Mouse (Mus musculus): ENCODE results near the gene Pla2g2e. TPM values are rescaled to one million over a fixed set of nuclear protein-coding genes. Genes with fewer than 3 reads are reported as not detected.
"Not testable (repeated sequence)": the region's sequence is repeated elsewhere in the genome, so short reads cannot be mapped to it uniquely, and the experiment has no call there.

Pla2g2e gene
- polyA plus RNA-seq, 1 experiment from 2014 or later: not detected

- Histone ChIP-seq H3K4me3 (ENCODE audit: low read length) (no peak overlapping the region), H3K27me3 (replicated peaks; ENCODE audit: control insufficient read depth, insufficient read depth, low read length) (no peaks in the 10 kb centered on the region), H3K9me3 (ENCODE audit: control insufficient read depth, low read length) (no peaks in the 10 kb centered on the region), H3K4me2 (ENCODE audit: low read length) (no peak overlapping the region), H3K36me3 (ENCODE audit: control insufficient read depth, insufficient read depth, low read length) (peaks cover 25% of the 10 kb centered on the region), H3K9ac (ENCODE audit: low read depth, low read length) (no peak overlapping the region), H3K4me1 (ENCODE audit: control insufficient read depth, insufficient read depth, low read depth, low read length) (no peaks in the 10 kb centered on the region), H3K27ac (ENCODE audit: low read depth, low read length) (no peak overlapping the region)
- no peak for ATAC-seq
- 79% methylated on average over 6 of the region's 6 CpGs for WGBS
Measured at GRCm38 (mm10) chr4:138892655-138893054, 14.9 kb downstream of the Pla2g2e start.

- 90% methylated on average over 11 of the region's 11 CpGs for WGBS
- H3K4me2 ChIP-seq (ENCODE audit: low read length); H3K27ac ChIP-seq (ENCODE audit: low read depth, low read length); H3K27me3 ChIP-seq (replicated peaks; ENCODE audit: control insufficient read depth, insufficient read depth, low read length); H3K4me3 ChIP-seq (ENCODE audit: low read length); ATAC-seq; H3K4me1 ChIP-seq (ENCODE audit: control insufficient read depth, insufficient read depth, low read depth, low read length); H3K9ac ChIP-seq (ENCODE audit: low read depth, low read length); H3K9me3 ChIP-seq (ENCODE audit: control insufficient read depth, low read length): not testable (repeated sequence)
- H3K36me3 ChIP-seq (ENCODE audit: control insufficient read depth, insufficient read depth, low read length): peaks cover 25% of the 10 kb centered on the region
Measured at GRCm38 (mm10) chr4:138893789-138894188, 16.0 kb downstream of the Pla2g2e start.

- no peak overlapping the region for H3K4me3 ChIP-seq (ENCODE audit: low read length)
- no peak overlapping the region for H3K4me2 ChIP-seq (ENCODE audit: low read length)
- H3K9ac ChIP-seq (ENCODE audit: low read depth, low read length): no peak overlapping the region
- WGBS: 84% methylated on average over 7 of the region's 7 CpGs
- H3K9me3 ChIP-seq (ENCODE audit: control insufficient read depth, low read length): no peaks in the 10 kb centered on the region
- H3K4me1 ChIP-seq (ENCODE audit: control insufficient read depth, insufficient read depth, low read depth, low read length): no peaks in the 10 kb centered on the region
- H3K36me3 ChIP-seq (ENCODE audit: control insufficient read depth, insufficient read depth, low read length): peaks cover 39% of the 10 kb centered on the region
- H3K27ac ChIP-seq (ENCODE audit: low read depth, low read length): no peak overlapping the region
- no peak for ATAC-seq
- no peaks in the 10 kb centered on the region for H3K27me3 ChIP-seq (replicated peaks; ENCODE audit: control insufficient read depth, insufficient read depth, low read length)
Measured at GRCm38 (mm10) chr4:138899361-138899760, 21.6 kb downstream of the Pla2g2e start.

DNA sequence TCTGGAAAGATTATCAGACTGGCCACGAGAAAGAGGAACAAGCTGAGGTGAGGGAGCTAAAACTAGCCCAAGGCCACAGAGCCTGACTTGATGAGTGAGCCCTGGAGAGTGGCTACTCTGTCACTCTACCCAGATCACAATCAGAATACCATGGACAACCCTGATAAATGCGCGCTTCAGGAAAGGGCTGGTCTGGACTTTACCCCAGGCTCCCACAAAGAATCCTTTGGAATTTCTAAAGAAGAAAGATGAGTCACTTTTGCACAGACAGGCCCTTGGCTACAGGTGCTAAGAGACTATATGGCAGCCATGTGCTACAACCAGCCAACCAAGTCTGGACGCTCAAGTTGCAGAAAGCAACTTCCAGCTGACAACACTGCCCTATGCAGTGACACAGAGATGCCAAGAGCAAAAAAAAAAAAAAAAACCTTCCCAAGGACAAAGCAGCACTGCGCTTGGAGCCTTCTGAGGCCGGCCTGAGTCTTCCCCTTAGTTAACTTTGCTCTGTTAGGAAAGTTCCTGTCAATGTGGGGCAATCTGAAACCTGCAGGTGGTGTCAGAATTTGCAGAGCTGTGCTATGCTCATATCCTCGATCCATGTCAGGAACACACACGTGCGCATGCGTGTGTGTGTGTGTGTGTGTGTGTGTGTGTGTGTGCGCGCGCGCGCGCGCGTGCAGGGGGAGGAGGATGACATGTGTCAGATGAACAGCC is 28.0 kb downstream of the Pla2g2e start:
- peaks cover 47% of the 10 kb centered on the region for H3K36me3 ChIP-seq (ENCODE audit: control insufficient read depth, insufficient read depth, low read length)
- no peak overlapping the region for H3K4me2 ChIP-seq (ENCODE audit: low read length)
- H3K4me3 ChIP-seq (ENCODE audit: low read length): no peak overlapping the region
- H3K27me3 ChIP-seq (replicated peaks; ENCODE audit: control insufficient read depth, insufficient read depth, low read length): no peaks in the 10 kb centered on the region
- H3K4me1 ChIP-seq (ENCODE audit: control insufficient read depth, insufficient read depth, low read depth, low read length): no peaks in the 10 kb centered on the region
- ATAC-seq: no peak
- no peaks in the 10 kb centered on the region for H3K9me3 ChIP-seq (ENCODE audit: control insufficient read depth, low read length)
- H3K27ac ChIP-seq (ENCODE audit: low read depth, low read length): no peak overlapping the region
- WGBS: 90% methylated on average over 18 of the region's 18 CpGs
- no peak overlapping the region for H3K9ac ChIP-seq (ENCODE audit: low read depth, low read length)

DNA sequence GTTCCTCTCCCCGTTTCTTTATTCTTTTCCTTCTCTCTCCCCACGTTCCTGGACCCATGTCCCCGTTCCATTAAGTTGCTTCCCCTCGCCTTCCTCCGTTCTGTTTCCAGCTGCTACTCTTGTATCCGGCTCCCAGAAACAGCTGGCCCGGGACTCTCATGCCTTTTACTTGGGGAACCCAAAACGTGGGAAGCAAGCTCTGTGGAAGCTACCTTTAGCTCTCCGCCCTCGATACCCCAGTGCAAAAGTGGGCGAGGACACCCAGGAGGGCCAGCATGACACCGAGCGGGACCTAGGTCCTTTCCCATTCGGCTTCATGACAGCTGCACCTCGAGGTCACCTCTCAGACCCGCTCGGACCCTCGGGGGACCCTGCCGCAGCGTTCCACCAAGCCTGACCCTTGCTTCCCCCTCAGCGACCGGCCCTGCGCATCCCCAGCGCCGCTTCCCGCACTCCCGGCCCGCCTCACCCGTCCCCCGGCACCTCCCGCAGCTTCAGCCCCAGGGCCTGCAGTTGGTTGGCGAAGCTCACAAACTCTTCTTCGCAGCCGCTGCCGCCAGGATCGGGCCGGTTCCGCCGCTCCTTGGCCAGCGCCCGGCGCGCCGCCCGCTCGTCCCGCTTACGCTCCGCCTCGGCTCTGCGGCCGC is 35.5 kb downstream of the Pla2g2e start:
- Histone ChIP-seq H3K27ac (ENCODE audit: low read depth, low read length) (peak overlapping the region; percentile 78), H3K36me3 (ENCODE audit: control insufficient read depth, insufficient read depth, low read length) (peaks cover 7% of the 10 kb centered on the region; the same call in 1 of the 2 replicates), H3K4me1 (ENCODE audit: control insufficient read depth, insufficient read depth, low read depth, low read length) (peaks cover 12% of the 10 kb centered on the region), H3K4me2 (ENCODE audit: low read length) (peak overlapping the region; percentile 90), H3K27me3 (replicated peaks; ENCODE audit: control insufficient read depth, insufficient read depth, low read length) (no peaks in the 10 kb centered on the region), H3K4me3 (ENCODE audit: low read length) (peak overlapping the region; percentile 99), H3K9ac (ENCODE audit: low read depth, low read length) (peak overlapping the region; percentile 93), H3K9me3 (ENCODE audit: control insufficient read depth, low read length) (no peaks in the 10 kb centered on the region)
- WGBS: under 1% methylated on average over 39 of the region's 52 CpGs
- ATAC-seq: peak; percentile 45

DNA sequence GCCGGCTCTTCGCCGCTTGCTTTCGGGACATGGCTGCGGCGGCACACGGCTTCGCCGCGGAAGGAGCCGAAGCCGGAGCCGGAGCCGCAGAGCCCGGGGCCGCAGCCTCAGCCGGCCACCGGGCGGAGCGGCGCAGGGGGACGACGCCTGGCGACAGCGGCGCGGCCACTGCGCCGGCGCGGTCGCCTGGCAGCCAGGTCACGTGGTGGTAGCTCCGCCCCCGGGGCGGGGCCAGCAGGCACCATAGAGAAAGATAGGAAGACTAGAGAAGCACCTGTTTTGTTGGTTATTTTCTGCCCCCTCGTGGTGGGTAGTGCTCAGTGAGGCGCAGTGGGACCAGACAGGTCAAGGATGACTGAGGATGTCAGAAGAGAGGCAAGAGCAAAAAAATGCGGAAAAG is 36.1 kb downstream of the Pla2g2e start, which contains the start of gene Otud3:
Gene Otud3 (minus strand): TSS at position 149 of the 400 bp plus-strand sequence.
- peak within 1 kb of the TSS; percentile 93 for H3K9ac ChIP-seq (ENCODE audit: low read depth, low read length)
- no peaks in the 10 kb centered on the region for H3K9me3 ChIP-seq (ENCODE audit: control insufficient read depth, low read length)
- peaks cover 12% of the 10 kb centered on the region for H3K4me1 ChIP-seq (ENCODE audit: control insufficient read depth, insufficient read depth, low read depth, low read length)
- H3K4me3 ChIP-seq (ENCODE audit: low read length): peak within 1 kb of the TSS; percentile 99
- peak within 1 kb of the TSS; percentile 78 for H3K27ac ChIP-seq (ENCODE audit: low read depth, low read length)
- H3K27me3 ChIP-seq (replicated peaks; ENCODE audit: control insufficient read depth, insufficient read depth, low read length): no peaks in the 10 kb centered on the region
- H3K36me3 ChIP-seq (ENCODE audit: control insufficient read depth, insufficient read depth, low read length): peaks cover 5% of the 10 kb centered on the region; the same call in 1 of the 2 replicates
- peak; percentile 96 for ATAC-seq
- peak within 1 kb of the TSS; percentile 90 for H3K4me2 ChIP-seq (ENCODE audit: low read length)
- under 1% methylated on average over 39 of the region's 39 CpGs for WGBS

GRCm38 (mm10) chr4:138917282-138917681 is 39.5 kb downstream of the Pla2g2e start:
- H3K4me3 ChIP-seq (ENCODE audit: low read length): no peak overlapping the region
- no peak overlapping the region for H3K27ac ChIP-seq (ENCODE audit: low read depth, low read length)
- no peak overlapping the region for H3K4me2 ChIP-seq (ENCODE audit: low read length)
- no peaks in the 10 kb centered on the region for H3K36me3 ChIP-seq (ENCODE audit: control insufficient read depth, insufficient read depth, low read length)
- no peak for ATAC-seq
- H3K4me1 ChIP-seq (ENCODE audit: control insufficient read depth, insufficient read depth, low read depth, low read length): peaks cover 14% of the 10 kb centered on the region
- 88% methylated on average over 9 of the region's 9 CpGs for WGBS
- no peaks in the 10 kb centered on the region for H3K27me3 ChIP-seq (replicated peaks; ENCODE audit: control insufficient read depth, insufficient read depth, low read length)
- no peak overlapping the region for H3K9ac ChIP-seq (ENCODE audit: low read depth, low read length)
- no peaks in the 10 kb centered on the region for H3K9me3 ChIP-seq (ENCODE audit: control insufficient read depth, low read length)

DNA sequence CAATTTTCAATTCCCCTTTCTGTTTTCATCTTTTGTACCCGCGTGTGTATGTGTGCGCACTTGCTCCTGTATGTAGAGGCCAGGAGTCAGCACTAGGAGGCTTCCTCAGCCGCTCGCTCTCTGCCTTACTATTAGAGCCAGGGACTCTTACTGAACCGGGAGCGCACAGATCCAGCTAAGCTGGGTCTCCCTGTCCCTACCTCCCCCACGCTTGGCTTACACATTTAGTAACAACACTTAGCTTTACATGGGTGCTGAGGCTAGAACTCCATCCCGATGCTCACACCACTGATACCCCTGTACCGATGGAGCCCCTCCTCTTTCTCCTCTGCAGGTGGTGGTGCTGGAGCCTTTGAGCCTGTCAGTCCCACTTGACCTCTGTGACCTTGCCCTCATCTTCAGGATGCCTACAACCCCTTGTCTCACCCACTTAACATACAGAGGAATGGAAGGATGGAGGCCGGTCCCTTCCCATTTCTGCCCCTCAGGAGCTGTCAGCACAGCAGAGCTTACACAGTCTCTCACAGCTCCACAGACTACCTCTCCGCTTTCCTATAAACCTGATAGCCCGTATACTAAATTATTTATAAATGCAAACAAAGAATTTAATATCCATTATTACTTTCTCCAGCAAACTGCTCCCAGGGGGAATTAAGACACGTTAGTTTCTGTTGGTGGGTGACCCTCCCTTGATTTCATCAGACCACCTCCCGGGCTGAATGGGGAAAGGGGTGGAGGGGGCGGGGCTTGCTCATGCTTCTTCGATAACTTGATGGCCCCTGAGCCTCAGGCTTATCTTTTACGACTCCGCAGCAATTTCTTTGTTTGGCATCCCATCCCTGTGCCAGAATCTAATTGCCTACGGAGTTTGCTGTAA is 43.8 kb downstream of the Pla2g2e start:
- WGBS: 32% methylated on average over 20 of the region's 20 CpGs
- ATAC-seq: peak; percentile 59
- Histone ChIP-seq H3K36me3 (ENCODE audit: control insufficient read depth, insufficient read depth, low read length) (no peaks in the 10 kb centered on the region), H3K9me3 (ENCODE audit: control insufficient read depth, low read length) (no peaks in the 10 kb centered on the region), H3K9ac (ENCODE audit: low read depth, low read length) (peak overlapping the region; percentile 57), H3K4me3 (ENCODE audit: low read length) (peak overlapping the region; percentile 36), H3K27me3 (replicated peaks; ENCODE audit: control insufficient read depth, insufficient read depth, low read length) (no peaks in the 10 kb centered on the region), H3K4me2 (ENCODE audit: low read length) (peak overlapping the region; percentile 62), H3K27ac (ENCODE audit: low read depth, low read length) (no peak overlapping the region), H3K4me1 (ENCODE audit: control insufficient read depth, insufficient read depth, low read depth, low read length) (peaks cover 6% of the 10 kb centered on the region)

GRCm38 (mm10) chr4:138922131-138922459 is 44.4 kb downstream of the Pla2g2e start:
- no peak overlapping the region for H3K27ac ChIP-seq (ENCODE audit: low read depth, low read length)
- H3K4me2 ChIP-seq (ENCODE audit: low read length): peak overlapping the region; percentile 62
- H3K9ac ChIP-seq (ENCODE audit: low read depth, low read length): peak overlapping the region; percentile 57
- H3K4me3 ChIP-seq (ENCODE audit: low read length): peak overlapping the region; percentile 36
- H3K27me3 ChIP-seq (replicated peaks; ENCODE audit: control insufficient read depth, insufficient read depth, low read length): no peaks in the 10 kb centered on the region
- peak; percentile 88 for ATAC-seq
- no peaks in the 10 kb centered on the region for H3K9me3 ChIP-seq (ENCODE audit: control insufficient read depth, low read length)
- WGBS: 2% methylated on average over 11 of the region's 11 CpGs
- no peaks in the 10 kb centered on the region for H3K36me3 ChIP-seq (ENCODE audit: control insufficient read depth, insufficient read depth, low read length)
- H3K4me1 ChIP-seq (ENCODE audit: control insufficient read depth, insufficient read depth, low read depth, low read length): peaks cover 6% of the 10 kb centered on the region
